Mouse (Mus musculus): ENCODE results near the gene Ddi2. TPM values are rescaled to one million over a fixed set of nuclear protein-coding genes. Genes with fewer than 3 reads are reported as not detected.
A peak's percentile ranks its signal among the peaks of the same experiment; 100 is the strongest.

Ddi2 gene
- total and polyA plus RNA-seq, 3 experiments: 8.7 to 29.4 (median 28.6) TPM

GRCm38 (mm10) chr4:141705331-141705730 lies 17.9 kb downstream of the Ddi2 start:
- Histone ChIP-seq H3K9ac (ENCODE audit: low read depth, low read length) (no peak overlapping the region), H3K36me3 (ENCODE audit: control insufficient read depth, insufficient read depth, low read length) (peaks cover 18% of the 10 kb centered on the region), H3K27me3 (ENCODE audit: control insufficient read depth, insufficient read depth, low read length) (no peaks in the 10 kb centered on the region), H3K27ac (no peak overlapping the region), H3K4me1 (ENCODE audit: control insufficient read depth, insufficient read depth, low read length) (peaks cover 2% of the 10 kb centered on the region), H3K79me2 (replicated peaks; ENCODE audit: control insufficient read depth, insufficient read depth, low read length) (peaks cover 6% of the 10 kb centered on the region), H3K4me3 (no peak overlapping the region)
- no peak for TF ChIP-seq POLR2A (IDR thresholded peaks at IDR 0.05; ENCODE audit: insufficient read depth, low read depth, low read length)
- no peak for TF ChIP-seq CTCF (IDR thresholded peaks at IDR 0.05)
- TF ChIP-seq EP300 (IDR thresholded peaks at IDR 0.05; ENCODE audit: insufficient read depth, low read depth, low read length): no peak
- DNase-seq: no peak
- 73% methylated on average over 4 of the region's 4 CpGs for WGBS
- intact Hi-C loops (cut with DNase I): no loop called here

DNA sequence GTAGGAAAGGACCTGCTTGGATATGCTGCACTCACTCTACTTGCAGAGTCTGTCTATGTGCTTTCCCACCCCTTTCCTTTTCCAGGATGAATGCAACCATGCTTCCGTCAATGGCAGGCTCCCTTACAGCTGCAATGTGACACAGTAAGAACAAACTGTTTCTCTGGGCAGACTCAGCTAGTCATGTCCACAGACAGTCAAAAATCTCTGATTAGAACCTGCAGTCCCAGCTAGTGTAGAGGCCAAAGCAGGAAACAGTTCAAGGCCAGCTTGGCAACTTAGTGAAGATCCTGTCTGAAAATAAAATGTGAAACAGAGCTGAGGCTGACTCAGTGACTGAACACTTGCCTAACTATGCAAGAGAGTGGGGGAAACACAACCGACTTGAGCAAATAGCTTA lies 18.6 kb downstream of the Ddi2 start:
- Histone ChIP-seq H3K4me1 (ENCODE audit: control insufficient read depth, insufficient read depth, low read length) (peaks cover 2% of the 10 kb centered on the region), H3K36me3 (ENCODE audit: control insufficient read depth, insufficient read depth, low read length) (peaks cover 16% of the 10 kb centered on the region), H3K9ac (ENCODE audit: low read depth, low read length) (no peak overlapping the region), H3K27me3 (ENCODE audit: control insufficient read depth, insufficient read depth, low read length) (no peaks in the 10 kb centered on the region), H3K4me3 (no peak overlapping the region), H3K27ac (no peak overlapping the region), H3K79me2 (replicated peaks; ENCODE audit: control insufficient read depth, insufficient read depth, low read length) (peaks cover 4% of the 10 kb centered on the region)
- peak in 1 of 2 experiments; percentile 29 for DNase-seq
- intact Hi-C loops (cut with DNase I): no loop called here
- 62% methylated on average over 2 of the region's 2 CpGs for WGBS
- TF ChIP-seq POLR2A (IDR thresholded peaks at IDR 0.05; ENCODE audit: insufficient read depth, low read depth, low read length) (no peak), EP300 (IDR thresholded peaks at IDR 0.05; ENCODE audit: insufficient read depth, low read depth, low read length) (no peak), CTCF (IDR thresholded peaks at IDR 0.05) (no peak)

DNA sequence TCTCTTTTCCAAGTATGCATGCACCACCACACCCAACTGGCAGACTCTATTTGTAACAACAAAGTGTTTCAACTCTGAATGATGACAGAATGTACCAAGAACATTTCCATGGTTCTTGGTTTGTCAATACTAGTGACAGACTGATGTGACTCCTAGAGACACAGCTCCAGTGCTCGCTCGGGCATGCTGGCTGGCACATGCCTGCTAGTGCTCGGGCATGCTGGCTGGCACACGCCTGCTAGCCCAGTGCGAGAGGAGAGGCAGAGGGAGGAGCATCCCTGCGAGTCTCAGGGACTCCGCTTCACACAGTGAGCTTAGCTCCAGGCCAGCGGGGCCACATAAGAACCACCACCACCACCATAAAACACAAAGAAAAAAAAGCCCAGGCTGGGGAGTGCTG lies 28.5 kb downstream of the Ddi2 start:
- no peak overlapping the region for H3K27ac ChIP-seq
- TF ChIP-seq CTCF (IDR thresholded peaks at IDR 0.05): no peak
- TF ChIP-seq POLR2A (IDR thresholded peaks at IDR 0.05; ENCODE audit: insufficient read depth, low read depth, low read length): no peak
- TF ChIP-seq EP300 (IDR thresholded peaks at IDR 0.05; ENCODE audit: insufficient read depth, low read depth, low read length): no peak
- H3K27me3 ChIP-seq (ENCODE audit: control insufficient read depth, insufficient read depth, low read length): no peaks in the 10 kb centered on the region
- no peak for DNase-seq
- WGBS: 69% methylated on average over 8 of the region's 8 CpGs
- no peak overlapping the region for H3K9ac ChIP-seq (ENCODE audit: low read depth, low read length)
- H3K36me3 ChIP-seq (ENCODE audit: control insufficient read depth, insufficient read depth, low read length): no peaks in the 10 kb centered on the region; the same call in 1 of the 2 replicates
- no peak overlapping the region for H3K4me3 ChIP-seq
- intact Hi-C loops (cut with DNase I): no loop called here
- H3K79me2 ChIP-seq (replicated peaks; ENCODE audit: control insufficient read depth, insufficient read depth, low read length): no peaks in the 10 kb centered on the region
- H3K4me1 ChIP-seq (ENCODE audit: control insufficient read depth, insufficient read depth, low read length): peaks cover 1% of the 10 kb centered on the region; the same call in 1 of the 2 replicates

- Histone ChIP-seq H3K27ac (no peak overlapping the region), H3K79me2 (replicated peaks; ENCODE audit: control insufficient read depth, insufficient read depth, low read length) (no peaks in the 10 kb centered on the region), H3K27me3 (ENCODE audit: control insufficient read depth, insufficient read depth, low read length) (no peaks in the 10 kb centered on the region), H3K36me3 (ENCODE audit: control insufficient read depth, insufficient read depth, low read length) (no peaks in the 10 kb centered on the region; the same call in none of the 2 replicates), H3K4me3 (no peak overlapping the region), H3K4me1 (ENCODE audit: control insufficient read depth, insufficient read depth, low read length) (no peaks in the 10 kb centered on the region), H3K9ac (ENCODE audit: low read depth, low read length) (no peak overlapping the region)
- intact Hi-C loops (cut with DNase I): no loop called here
- TF ChIP-seq POLR2A (IDR thresholded peaks at IDR 0.05; ENCODE audit: insufficient read depth, low read depth, low read length) (no peak), CTCF (IDR thresholded peaks at IDR 0.05) (no peak), EP300 (IDR thresholded peaks at IDR 0.05; ENCODE audit: insufficient read depth, low read depth, low read length) (no peak)
- WGBS: 89% methylated on average over 8 of the region's 8 CpGs
- DNase-seq: no peak
These were observed 34.7 kb downstream of the Ddi2 start for GRCm38 (mm10) chr4:141688505-141688904.

DNA sequence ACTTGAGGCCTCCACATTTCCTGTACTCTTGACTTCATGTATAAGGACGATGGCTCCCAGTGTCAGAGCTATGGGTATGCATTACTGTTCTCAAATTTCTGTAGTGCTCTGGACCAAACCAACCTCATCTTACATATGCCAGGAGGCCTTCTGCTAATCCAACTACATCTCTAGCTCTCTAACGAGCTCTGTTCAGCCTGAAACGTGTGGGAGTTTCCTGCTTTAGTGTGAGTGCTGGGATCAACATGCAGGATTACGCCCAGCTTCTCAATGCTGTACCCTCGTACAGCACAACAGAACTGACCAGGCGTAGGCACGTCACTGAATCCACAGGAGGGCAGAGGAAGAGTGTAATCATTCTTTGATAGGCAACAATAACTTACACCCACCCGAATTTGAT lies 36.7 kb downstream of the Ddi2 start:
- intact Hi-C loops (cut with DNase I): no loop called here
- Histone ChIP-seq H3K27ac (no peak overlapping the region), H3K27me3 (ENCODE audit: control insufficient read depth, insufficient read depth, low read length) (no peaks in the 10 kb centered on the region), H3K4me1 (ENCODE audit: control insufficient read depth, insufficient read depth, low read length) (peaks cover 5% of the 10 kb centered on the region), H3K36me3 (ENCODE audit: control insufficient read depth, insufficient read depth, low read length) (peaks cover 4% of the 10 kb centered on the region), H3K79me2 (replicated peaks; ENCODE audit: control insufficient read depth, insufficient read depth, low read length) (no peaks in the 10 kb centered on the region), H3K9ac (ENCODE audit: low read depth, low read length) (no peak overlapping the region), H3K4me3 (no peak overlapping the region)
- TF ChIP-seq CTCF (IDR thresholded peaks at IDR 0.05) (no peak), POLR2A (IDR thresholded peaks at IDR 0.05; ENCODE audit: insufficient read depth, low read depth, low read length) (no peak), EP300 (IDR thresholded peaks at IDR 0.05; ENCODE audit: insufficient read depth, low read depth, low read length) (no peak)
- 51% methylated on average over 8 of the region's 8 CpGs for WGBS
- DNase-seq: no peak

- Histone ChIP-seq H3K4me3 (no peak overlapping the region), H3K4me1 (ENCODE audit: control insufficient read depth, insufficient read depth, low read length) (peaks cover 5% of the 10 kb centered on the region), H3K36me3 (ENCODE audit: control insufficient read depth, insufficient read depth, low read length) (peaks cover 4% of the 10 kb centered on the region), H3K27ac (no peak overlapping the region), H3K9ac (ENCODE audit: low read depth, low read length) (no peak overlapping the region), H3K27me3 (ENCODE audit: control insufficient read depth, insufficient read depth, low read length) (no peaks in the 10 kb centered on the region), H3K79me2 (replicated peaks; ENCODE audit: control insufficient read depth, insufficient read depth, low read length) (no peaks in the 10 kb centered on the region)
- TF ChIP-seq POLR2A (IDR thresholded peaks at IDR 0.05; ENCODE audit: insufficient read depth, low read depth, low read length): no peak
- TF ChIP-seq EP300 (IDR thresholded peaks at IDR 0.05; ENCODE audit: insufficient read depth, low read depth, low read length): no peak
- TF ChIP-seq CTCF (IDR thresholded peaks at IDR 0.05): no peak
- intact Hi-C loops (cut with DNase I): no loop called here
- WGBS: 54% methylated on average over 3 of the region's 3 CpGs
- DNase-seq: no peak
These were observed 37.1 kb downstream of the Ddi2 start for GRCm38 (mm10) chr4:141686093-141686492.
